8 mouse cellular contexts compared by ENCODE assay signal in genomic region chr4:136816701-136817100, GRCm38 (mm10). TPM values are rescaled to one million over a fixed set of nuclear protein-coding genes. Genes with fewer than 3 reads are reported as not detected.
A peak's percentile ranks its signal among the peaks of the same experiment; 100 is the strongest.
DNase-seq lines count a peak whose midpoint lies in the region; ATAC-seq and TF ChIP-seq lines count a peak whose summit lies in the region.
"Had no signal": no experiment of that assay in that cellular context is flagged by ENCODE, and none has a peak within 500 bp of the region (broad histone marks: within the 10 kb centered on the region; RNA-seq: fewer than 3 reads in every experiment).

No protein-coding gene starts in this region.

- TF ChIP-seq CTCF in left cerebral cortex, adult 2 months (IDR thresholded peaks at IDR 0.05), result no peak

- peak; percentile 6 to 7 for DNase-seq in spleen, postnatal 36 days (ENCODE audit: low spot score in 2 of 2)
- DNase-seq in spleen, adult 18-20 months, result no peak
- peak; percentile 72 for DNase-seq in hindbrain, embryonic 11.5 days (ENCODE audit: low spot score)
- no peak for DNase-seq in ovary, postnatal 14 days (ENCODE audit: low spot score)
- DNase-seq in c-Kit-positive CD71-positive TER-119-positive erythroid progenitor cells, embryonic 14.5 days (ENCODE audit: low spot score), result no peak
- DNase-seq in left cerebral cortex, adult 2 months (ENCODE audit: extremely low spot score in 1 of 2, low spot score in 2 of 2), result no peak

- peak overlapping the region; percentile 8; the same call in 1 of the 2 replicates for H3K27ac ChIP-seq in hindbrain, embryonic 11.5 days (ENCODE audit: low read depth, low read length)
- H3K27ac ChIP-seq in left cerebral cortex, adult 2 months, result no peak overlapping the region
- H3K27ac ChIP-seq: macrophage had no signal

- H3K4me1 ChIP-seq in hindbrain, embryonic 11.5 days (replicated peaks; ENCODE audit: control insufficient read depth, insufficient read depth, low read length), result peaks cover 20% of the 10 kb centered on the region

- ATAC-seq in hindbrain, embryonic 11.5 days (ENCODE audit: low FRiP score), result peak; percentile 71
- ATAC-seq in megakaryocyte progenitor cell, adult 5-6 weeks (replicated peaks; ENCODE audit: poor library complexity), result 0 out of 2 replicates have a peak, but pooled peaks have one; percentile 27

- H3K4me2 ChIP-seq in hindbrain, embryonic 11.5 days (replicated peaks; ENCODE audit: low read depth, low read length), result no peak overlapping the region

- H3K9ac ChIP-seq in hindbrain, embryonic 11.5 days (ENCODE audit: low read depth, low read length), result no peak overlapping the region

- H3K9me3 ChIP-seq in hindbrain, embryonic 11.5 days (ENCODE audit: control insufficient read depth, low read length), result no peaks in the 10 kb centered on the region

- WGBS in hindbrain, embryonic 11.5 days, result 31% methylated on average over 7 of the region's 7 CpGs

- H3K36me3 ChIP-seq in hindbrain, embryonic 11.5 days (ENCODE audit: control insufficient read depth, insufficient read depth, low read length), result no peaks in the 10 kb centered on the region

- intact Hi-C loops in left cerebral cortex, adult 2 months (cut with DNase I), result no loop called here

- no peak overlapping the region for H3K4me3 ChIP-seq in hindbrain, embryonic 11.5 days (ENCODE audit: low read depth, low read length)
- H3K4me3 ChIP-seq in left cerebral cortex, adult 2 months, result no peak overlapping the region

- no peaks in the 10 kb centered on the region for H3K27me3 ChIP-seq in hindbrain, embryonic 11.5 days (ENCODE audit: control insufficient read depth, insufficient read depth, low read length)

RNA-seq across cellular contexts. Expression of gene Ephb2, which starts 19.1 kb away (rescaled TPM):
- polyA plus RNA-seq in hindbrain, embryonic 11.5 days (2014; fragmentation: Nextera tagmentation; extraction: Ambion mirVana), result 18.5 and 20.1 TPM in 2 replicates
- total RNA-seq in megakaryocyte progenitor cell, adult 5-6 weeks (2015), result 0.44 and 1.2 TPM in 2 replicates
- total RNA-seq in megakaryocyte progenitor cell, adult 5-6 weeks (2017), result 1.0 and 3.0 TPM in 2 replicates
- 10 to 100 TPM; 17.0 to 18.3 TPM for total RNA-seq in left cerebral cortex, adult 2 months (2021)

Comparison
In these comparisons a context has a peak if more than half of its experiments do, and no peak if none do; other contexts are left out.
1. DNase-seq: peak in spleen, postnatal 36 days (2 of 2) and hindbrain, embryonic 11.5 days (single experiment); none in spleen, adult 18-20 months (0 of 2), ovary, postnatal 14 days (single experiment), c-Kit-positive CD71-positive TER-119-positive erythroid progenitor cells, embryonic 14.5 days (single experiment) and left cerebral cortex, adult 2 months (0 of 2).
2. RNA of gene Ephb2, which starts 19.1 kb away (total RNA-seq): 17.0 to 18.3 TPM in left cerebral cortex, adult 2 months; 0.44 to 3.0 TPM in megakaryocyte progenitor cell, adult 5-6 weeks; every median in the first group is over 4 times any median in the second.